Mouse (Mus musculus): ENCODE measurements around the gene Cox4i2. TPM values are rescaled to one million over a fixed set of nuclear protein-coding genes. Genes with fewer than 3 reads are reported as not detected.

Cox4i2 gene
- polyA plus RNA-seq, 1 experiment from 2014 or later = 29.3 TPM

DNA sequence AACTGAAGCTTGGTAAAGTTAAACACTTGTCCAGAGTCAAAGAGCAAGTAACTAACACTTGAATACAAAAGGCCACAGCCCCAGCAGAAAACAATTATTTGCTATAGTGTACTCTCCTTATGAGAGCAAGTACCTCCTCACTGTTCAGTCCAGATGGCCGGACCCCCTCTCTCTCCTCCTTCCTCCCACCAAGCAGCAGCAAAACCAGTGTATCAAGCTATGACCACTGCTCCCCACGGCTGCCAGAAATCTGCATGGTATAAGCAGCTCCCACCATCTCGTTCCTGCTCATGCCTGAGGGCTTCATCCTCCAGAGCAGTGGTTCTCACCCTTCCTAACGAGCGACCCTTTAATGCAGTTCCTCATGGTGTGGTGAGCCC lies 51.1 kb downstream of the Cox4i2 start:
- H3K36me3 ChIP-seq = peaks cover 6% of the 10 kb centered on the region; the same call in 1 of the 2 replicates
- no peak overlapping the region for H3K4me2 ChIP-seq
- peaks cover 24% of the 10 kb centered on the region for H3K4me1 ChIP-seq
- ATAC-seq (ENCODE audit: insufficient number of reproducible peaks, insufficient read depth, low FRiP score, low TSS enrichment, low read depth) = no peak
- H3K4me3 ChIP-seq = no peak overlapping the region
- H3K9ac ChIP-seq = peak overlapping the region; percentile 44; the same call in 1 of the 2 replicates
- H3K27me3 ChIP-seq = no peaks in the 10 kb centered on the region
- H3K27ac ChIP-seq = peak overlapping the region; percentile 56
- 29% methylated on average over 5 of the region's 5 CpGs for WGBS
- H3K9me3 ChIP-seq = no peaks in the 10 kb centered on the region

DNA sequence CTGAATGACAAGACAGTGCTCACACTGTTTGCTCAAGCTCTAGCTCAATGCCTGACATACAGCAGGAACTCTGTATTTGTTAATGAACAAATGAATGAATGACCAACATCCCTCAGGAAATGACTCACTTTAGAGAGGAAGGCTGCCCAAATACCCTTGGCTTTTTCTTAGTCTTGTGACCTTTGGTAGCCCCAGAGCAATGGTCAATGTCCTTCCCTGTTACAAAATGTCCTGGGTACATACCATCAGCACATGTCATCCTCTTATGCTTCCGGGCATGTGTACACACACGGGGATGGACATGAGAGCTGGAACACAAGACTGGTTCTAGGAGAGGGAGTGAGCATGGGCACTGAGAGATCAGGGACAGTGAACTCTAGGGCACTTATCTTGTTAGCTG lies 52.1 kb downstream of the Cox4i2 start:
- WGBS = 68% methylated on average over 2 of the region's 2 CpGs
- Histone ChIP-seq H3K27me3 (no peaks in the 10 kb centered on the region), H3K4me1 (peaks cover 24% of the 10 kb centered on the region), H3K27ac (peak overlapping the region; percentile 56; the same call in 1 of the 2 replicates), H3K4me2 (no peak overlapping the region), H3K9ac (no peak overlapping the region), H3K9me3 (no peaks in the 10 kb centered on the region), H3K36me3 (peaks cover 6% of the 10 kb centered on the region; the same call in 1 of the 2 replicates), H3K4me3 (no peak overlapping the region)
- no peak for ATAC-seq (ENCODE audit: insufficient number of reproducible peaks, insufficient read depth, low FRiP score, low TSS enrichment, low read depth)

DNA sequence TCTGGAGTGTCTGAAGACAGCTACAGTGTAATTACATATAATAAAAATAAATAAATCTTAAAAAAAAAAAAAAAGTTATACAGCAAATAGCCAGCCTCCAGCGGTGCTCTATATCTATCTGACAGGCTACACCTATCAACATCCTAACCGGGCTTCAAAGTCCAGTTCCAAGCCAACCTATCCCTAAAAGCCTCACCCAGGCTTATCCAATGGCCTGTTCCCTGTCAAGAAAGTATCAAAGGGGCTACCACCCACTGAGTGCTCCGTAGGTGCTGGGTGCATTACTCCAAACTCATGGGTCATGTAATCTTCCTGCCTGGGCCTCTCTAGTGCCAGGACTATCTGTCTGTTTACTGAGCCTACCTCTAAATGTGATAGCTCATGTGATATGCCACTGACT lies 54.2 kb downstream of the Cox4i2 start:
- Histone ChIP-seq H3K9ac (no peak overlapping the region), H3K27ac (no peak overlapping the region), H3K9me3 (no peaks in the 10 kb centered on the region), H3K36me3 (peaks cover 6% of the 10 kb centered on the region; the same call in 1 of the 2 replicates), H3K4me1 (peaks cover 24% of the 10 kb centered on the region), H3K4me3 (no peak overlapping the region), H3K4me2 (no peak overlapping the region), H3K27me3 (no peaks in the 10 kb centered on the region)
- 91% methylated on average over 3 of the region's 3 CpGs for WGBS
- ATAC-seq (ENCODE audit: insufficient number of reproducible peaks, insufficient read depth, low FRiP score, low TSS enrichment, low read depth) = no peak

GRCm38 (mm10) chr2:152810158-152810941 lies 56.4 kb downstream of the Cox4i2 start:
- Histone ChIP-seq H3K27ac (no peak overlapping the region), H3K4me1 (peaks cover 14% of the 10 kb centered on the region), H3K4me3 (no peak overlapping the region), H3K9me3 (no peaks in the 10 kb centered on the region), H3K9ac (no peak overlapping the region), H3K4me2 (no peak overlapping the region), H3K27me3 (no peaks in the 10 kb centered on the region), H3K36me3 (peaks cover 4% of the 10 kb centered on the region)
- no peak for ATAC-seq (ENCODE audit: insufficient number of reproducible peaks, insufficient read depth, low FRiP score, low TSS enrichment, low read depth)
- 76% methylated on average over 5 of the region's 5 CpGs for WGBS

- H3K4me2 ChIP-seq = no peak overlapping the region
- WGBS = 32% methylated on average over 3 of the region's 3 CpGs
- no peak overlapping the region for H3K9ac ChIP-seq
- ATAC-seq (ENCODE audit: insufficient number of reproducible peaks, insufficient read depth, low FRiP score, low TSS enrichment, low read depth) = no peak
- no peaks in the 10 kb centered on the region for H3K9me3 ChIP-seq
- no peak overlapping the region for H3K27ac ChIP-seq
- H3K4me1 ChIP-seq = peaks cover 12% of the 10 kb centered on the region
- no peak overlapping the region for H3K4me3 ChIP-seq
- H3K27me3 ChIP-seq = no peaks in the 10 kb centered on the region
- H3K36me3 ChIP-seq = no peaks in the 10 kb centered on the region; the same call in 1 of the 2 replicates
These were observed 57.6 kb downstream of the Cox4i2 start for GRCm38 (mm10) chr2:152811336-152812165.

GRCm38 (mm10) chr2:152813232-152813631 lies 59.3 kb downstream of the Cox4i2 start:
- H3K4me3 ChIP-seq = no peak overlapping the region
- no peak overlapping the region for H3K27ac ChIP-seq
- no peak overlapping the region for H3K4me2 ChIP-seq
- peaks cover 4% of the 10 kb centered on the region; the same call in 1 of the 2 replicates for H3K36me3 ChIP-seq
- H3K27me3 ChIP-seq = no peaks in the 10 kb centered on the region
- H3K9ac ChIP-seq = no peak overlapping the region
- WGBS = 81% methylated on average over 1 of the region's 1 CpGs
- H3K4me1 ChIP-seq = peaks cover 28% of the 10 kb centered on the region
- ATAC-seq (ENCODE audit: insufficient number of reproducible peaks, insufficient read depth, low FRiP score, low TSS enrichment, low read depth) = no peak
- H3K9me3 ChIP-seq = no peaks in the 10 kb centered on the region

DNA sequence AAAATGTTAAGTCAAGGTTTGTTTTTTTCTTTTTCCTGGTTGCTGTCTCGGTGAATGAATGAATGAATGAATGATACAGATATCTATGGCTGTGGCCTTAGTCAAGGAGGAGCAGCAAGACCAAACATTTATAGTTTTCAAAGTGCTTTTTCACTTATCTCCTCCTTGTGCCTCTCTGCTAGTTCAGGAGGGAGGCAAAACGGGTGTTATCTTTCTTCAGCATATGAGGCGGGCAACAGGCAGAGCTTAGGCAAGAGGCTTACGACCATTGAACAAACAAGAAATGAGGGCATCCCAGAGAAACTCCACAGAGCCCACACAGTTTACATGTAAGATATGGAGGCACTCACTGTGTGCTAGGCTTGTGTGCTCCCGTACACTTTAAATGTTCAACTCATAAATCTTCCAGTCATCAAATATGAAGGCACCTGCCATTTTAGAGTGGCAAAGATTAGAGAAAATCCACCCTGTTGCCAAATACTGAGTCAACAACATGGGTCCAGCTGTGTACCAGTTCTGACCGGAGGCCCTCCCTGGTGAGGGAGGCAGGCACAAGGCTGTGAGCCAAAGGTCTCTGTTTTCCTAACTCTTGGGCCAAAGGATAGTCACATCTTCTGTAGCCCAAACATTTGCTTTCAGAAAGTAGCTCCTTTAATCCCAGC lies 60.4 kb downstream of the Cox4i2 start:
- Histone ChIP-seq H3K4me2 (no peak overlapping the region), H3K9ac (no peak overlapping the region), H3K4me1 (peaks cover 37% of the 10 kb centered on the region), H3K27me3 (no peaks in the 10 kb centered on the region), H3K9me3 (no peaks in the 10 kb centered on the region), H3K36me3 (peaks cover 10% of the 10 kb centered on the region), H3K27ac (no peak overlapping the region), H3K4me3 (no peak overlapping the region)
- no peak for ATAC-seq (ENCODE audit: insufficient number of reproducible peaks, insufficient read depth, low FRiP score, low TSS enrichment, low read depth)
- 86% methylated on average over 6 of the region's 6 CpGs for WGBS

Small RNA genes lying within 50 kb of the gene (microRNA-seq; reads per million reads assigned to microRNA genes)
- not detected for gene Gm23802

Other genes with a start within 250 kb of the Cox4i2 start
- gene Defb26, start 242.5 kb upstream of the Cox4i2 start, polyA plus RNA-seq (2015; fragmentation: Nextera tagmentation; extraction: Ambion mirVana) = not detected in 2 replicates
- not detected in 2 replicates for gene Defb28, start 235.9 kb upstream of the Cox4i2 start, polyA plus RNA-seq (2015; fragmentation: Nextera tagmentation; extraction: Ambion mirVana)
- gene Defb29, start 214.1 kb upstream of the Cox4i2 start, polyA plus RNA-seq (2015; fragmentation: Nextera tagmentation; extraction: Ambion mirVana) = not detected in 2 replicates
- not detected in 2 replicates for gene Gm17416, start 184.8 kb upstream of the Cox4i2 start, polyA plus RNA-seq (2015; fragmentation: Nextera tagmentation; extraction: Ambion mirVana)
- not detected in 2 replicates for gene Defb21, start 181.4 kb upstream of the Cox4i2 start, polyA plus RNA-seq (2015; fragmentation: Nextera tagmentation; extraction: Ambion mirVana)
- gene Defb19, start 173.9 kb upstream of the Cox4i2 start, polyA plus RNA-seq (2015; fragmentation: Nextera tagmentation; extraction: Ambion mirVana) = not detected in 2 replicates
- gene Defb45, start 154.8 kb upstream of the Cox4i2 start, polyA plus RNA-seq (2015; fragmentation: Nextera tagmentation; extraction: Ambion mirVana) = not detected in 2 replicates
- gene Defb36, start 149.8 kb upstream of the Cox4i2 start, polyA plus RNA-seq (2015; fragmentation: Nextera tagmentation; extraction: Ambion mirVana) = not detected in 2 replicates
- 1.3 TPM in 1 of 2 replicates, not detected in the other for gene Defb25, start 131.1 kb upstream of the Cox4i2 start, polyA plus RNA-seq (2015; fragmentation: Nextera tagmentation; extraction: Ambion mirVana)
- gene Rem1, start 127.2 kb upstream of the Cox4i2 start, polyA plus RNA-seq (2015; fragmentation: Nextera tagmentation; extraction: Ambion mirVana) = 1.7 and 3.6 TPM in 2 replicates
- 123 and 125 TPM in 2 replicates for gene H13, start 84.7 kb upstream of the Cox4i2 start, polyA plus RNA-seq (2015; fragmentation: Nextera tagmentation; extraction: Ambion mirVana)
- gene Mcts2, start 67.1 kb upstream of the Cox4i2 start, polyA plus RNA-seq (2015; fragmentation: Nextera tagmentation; extraction: Ambion mirVana) = 37.3 and 40.7 TPM in 2 replicates
- 179 and 189 TPM in 2 replicates for gene Id1, start 17.9 kb upstream of the Cox4i2 start, polyA plus RNA-seq (2015; fragmentation: Nextera tagmentation; extraction: Ambion mirVana)
- 100 and 102 TPM in 2 replicates for gene Bcl2l1, start 77.6 kb downstream of the Cox4i2 start, polyA plus RNA-seq (2015; fragmentation: Nextera tagmentation; extraction: Ambion mirVana)
- 86.4 and 86.6 TPM in 2 replicates for gene Tpx2, start 93.8 kb downstream of the Cox4i2 start, polyA plus RNA-seq (2015; fragmentation: Nextera tagmentation; extraction: Ambion mirVana)
- not detected in 2 replicates for gene Mylk2, start 157.2 kb downstream of the Cox4i2 start, polyA plus RNA-seq (2015; fragmentation: Nextera tagmentation; extraction: Ambion mirVana)
- gene Foxs1, start 179.0 kb downstream of the Cox4i2 start, polyA plus RNA-seq (2015; fragmentation: Nextera tagmentation; extraction: Ambion mirVana) = 0.83 TPM in 1 of 2 replicates, not detected in the other
- gene Dusp15, start 197.5 kb downstream of the Cox4i2 start, polyA plus RNA-seq (2015; fragmentation: Nextera tagmentation; extraction: Ambion mirVana) = 0.37 and 0.39 TPM in 2 replicates
- gene Ttll9, start 208.3 kb downstream of the Cox4i2 start, polyA plus RNA-seq (2015; fragmentation: Nextera tagmentation; extraction: Ambion mirVana) = 0.36 and 0.42 TPM in 2 replicates

All from embryonic facial prominence, embryonic 13.5 days (tissue).